Mouse (Mus musculus) adrenal gland, postnatal 25 days (tissue): ENCODE data around the gene Mettl17. TPM values are rescaled to one million over a fixed set of nuclear protein-coding genes. Genes with fewer than 3 reads are reported as not detected.
A peak's percentile ranks its signal among the peaks of the same experiment; 100 is the strongest.

Source experiments
- DNase-seq: peaks from one replicate; pipeline ENCODE4 v3.0.0; 2021; ENCODE audit warnings: mixed read lengths
- microRNA-seq, 2 experiments: library from miRNA; unstranded; fragments of <30 nt; microRNA quantifications; one replicate each; pipeline ENCODE4 v1.2.0; 2021
- total RNA-seq: library from RNA; stranded (reverse); gene quantifications from 2 replicates; pipeline ENCODE4 v1.2.3, GENCODE M21; 2021

Gene Mettl17
- total RNA-seq, 1 experiment from 2014 or later = 42.2 TPM

GRCm38 (mm10) chr14:51929968-51930367 lies 45.3 kb downstream of the Mettl17 start:
- no peak for DNase-seq

DNA sequence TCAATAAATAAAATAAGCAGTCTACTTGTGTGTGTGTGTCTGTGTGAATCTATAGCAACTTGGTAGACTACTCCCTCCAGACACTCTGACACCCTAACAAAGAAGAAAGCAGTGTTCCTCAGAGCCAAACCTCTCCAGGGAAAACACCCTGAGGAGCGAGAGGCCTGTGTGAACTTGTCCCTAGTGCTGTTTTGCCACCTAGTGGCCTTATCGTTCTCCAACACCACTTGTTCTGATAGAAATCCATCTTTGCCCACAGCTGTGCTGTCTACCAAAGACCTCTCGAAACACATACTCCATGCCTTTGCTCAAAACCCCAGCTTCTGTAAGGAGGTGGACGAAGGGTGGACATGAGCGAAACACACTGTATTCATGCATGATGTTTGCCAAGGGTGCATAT lies 46.2 kb downstream of the Mettl17 start:
- DNase-seq = peak; percentile 35

DNA sequence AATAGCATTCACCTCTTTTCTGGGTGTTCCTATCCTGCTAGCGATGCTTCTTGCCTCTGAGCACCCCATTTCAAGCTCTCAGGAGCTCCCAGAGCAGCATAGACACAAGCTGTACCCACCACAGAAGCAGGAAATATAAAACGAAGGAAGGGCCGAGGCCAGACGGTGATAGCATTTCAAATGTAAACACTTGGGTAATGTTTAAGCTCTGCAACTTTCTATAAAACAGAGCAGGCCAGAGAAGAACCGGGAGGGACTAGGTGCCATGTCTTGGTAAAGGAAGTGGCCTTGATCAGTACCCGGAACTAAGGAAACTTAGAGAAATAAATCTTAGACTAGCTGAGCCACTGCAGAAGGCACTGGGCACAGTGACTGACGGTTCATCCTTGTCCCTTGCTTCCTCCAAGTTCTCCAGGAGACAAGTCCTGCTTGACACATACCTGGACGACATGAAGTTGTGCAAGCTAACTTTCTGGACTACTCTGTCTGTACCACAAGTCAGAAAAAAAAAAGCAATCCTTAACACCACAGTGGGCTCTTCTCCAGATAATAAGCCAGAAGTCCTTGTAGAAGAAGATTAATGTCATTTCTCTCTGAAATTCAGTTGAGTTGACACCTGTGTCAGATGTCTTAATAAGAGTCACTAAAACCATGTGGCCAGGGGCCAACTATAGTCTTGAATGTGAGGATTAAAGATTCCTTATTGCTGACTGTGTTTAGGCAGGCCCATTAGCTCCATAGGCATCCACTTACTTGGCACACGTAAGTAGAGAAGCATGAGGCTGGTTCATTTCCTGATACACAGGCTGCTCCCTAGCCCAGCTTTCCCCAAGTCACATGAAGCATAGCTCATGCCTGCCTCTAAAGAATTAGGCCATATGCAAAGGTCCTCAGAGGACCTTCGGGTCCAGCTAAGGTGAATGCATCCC lies 47.7 kb downstream of the Mettl17 start:
- DNase-seq = no peak

- DNase-seq = no peak
Measured at GRCm38 (mm10) chr14:51939005-51939404, 54.4 kb downstream of the Mettl17 start.

DNA sequence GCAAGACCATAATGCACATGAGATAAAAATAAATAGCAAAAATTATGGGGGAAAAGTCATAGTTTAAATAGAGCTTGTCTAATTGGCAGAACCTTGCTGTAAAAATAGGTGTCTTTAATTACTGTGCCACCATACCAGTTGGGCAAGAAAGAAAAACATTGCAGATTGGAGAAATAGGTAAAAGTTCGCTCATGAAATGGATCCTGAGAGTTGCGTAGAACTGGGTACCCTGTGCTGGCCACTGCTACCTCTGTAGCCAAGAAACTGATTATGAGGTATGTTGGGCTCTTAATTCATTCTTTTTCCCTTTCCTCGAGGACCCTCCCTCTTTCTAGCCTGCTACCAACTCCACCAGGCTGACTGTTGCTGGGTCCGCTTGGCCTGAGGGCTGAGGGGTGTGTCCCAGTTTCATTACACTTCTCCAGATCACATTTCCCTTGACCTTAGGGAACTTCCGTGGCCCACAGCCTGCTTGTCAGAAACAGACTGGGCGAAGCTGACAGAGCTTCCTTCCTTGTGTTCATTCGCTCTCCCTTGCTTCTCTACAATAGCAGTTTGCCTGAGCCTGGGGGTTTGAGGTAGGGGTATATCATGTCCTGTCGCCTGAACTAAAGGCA lies 56.4 kb downstream of the Mettl17 start:
- no peak for DNase-seq

DNA sequence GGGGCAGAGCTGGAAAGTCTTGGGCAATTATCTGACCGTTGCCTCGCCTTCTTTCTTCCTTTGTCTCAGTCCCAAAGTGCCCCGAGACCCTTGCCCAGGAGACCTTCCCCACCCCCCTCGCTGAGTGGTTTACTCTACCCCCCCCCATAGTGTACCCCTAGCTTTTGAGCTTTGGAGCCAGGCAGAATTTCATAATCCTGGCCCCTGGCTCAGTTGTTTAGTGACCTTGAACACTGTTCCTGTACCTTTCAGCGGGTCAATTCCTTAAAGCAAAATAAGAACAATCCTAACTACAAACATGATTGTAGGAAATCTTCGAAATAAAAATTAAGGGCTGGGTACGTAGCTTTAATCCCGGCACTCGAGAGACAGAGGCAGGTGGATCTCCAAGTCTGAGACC lies 56.9 kb downstream of the Mettl17 start:
- DNase-seq = no peak

DNA sequence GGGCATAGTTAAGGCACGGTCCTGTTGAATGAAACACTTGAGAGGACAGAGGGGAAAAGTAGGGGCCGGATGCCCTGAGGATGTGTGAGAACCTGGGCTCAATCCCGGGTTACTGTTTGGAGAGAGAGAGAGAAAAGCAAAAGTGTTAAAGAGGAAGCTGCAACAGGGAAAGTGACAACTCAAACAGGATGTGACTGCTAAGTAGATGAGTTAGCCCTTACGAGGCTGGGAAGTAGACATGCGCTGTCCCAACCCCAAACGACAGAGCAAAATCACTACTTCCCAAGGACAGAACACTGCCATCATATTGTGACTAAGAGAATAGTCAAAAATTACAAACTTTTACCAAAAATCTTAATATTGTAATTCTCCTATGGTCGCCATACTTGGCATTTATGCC lies 57.6 kb downstream of the Mettl17 start:
- DNase-seq = no peak

Small RNAs within 50 kb of the gene (microRNA-seq; reads per million reads assigned to microRNA genes)
- gene Gm27375 = 0 reads per million in 2 experiments

Other genes starting within 250 kb of the Mettl17 start
- gene Gm4181, start 249.2 kb upstream of the Mettl17 start, total RNA-seq = not detected in 2 replicates
- not detected in 2 replicates for gene Gm17079, start 189.4 kb upstream of the Mettl17 start, total RNA-seq
- gene Gm5800, start 167.7 kb upstream of the Mettl17 start, total RNA-seq = not detected in 2 replicates
- not detected in 2 replicates for gene Ang4, start 111.3 kb upstream of the Mettl17 start, total RNA-seq
- not detected in 2 replicates for gene AY358078, start 84.8 kb upstream of the Mettl17 start, total RNA-seq
- not detected in 2 replicates for gene Ear6, start 31.1 kb upstream of the Mettl17 start, total RNA-seq
- 0.61 and 1.2 TPM in 2 replicates for gene Slc39a2, start 8.0 kb downstream of the Mettl17 start, total RNA-seq
- gene Ndrg2, start 29.3 kb downstream of the Mettl17 start, total RNA-seq = 226 and 243 TPM in 2 replicates
- gene Tppp2, start 33.6 kb downstream of the Mettl17 start, total RNA-seq = not detected in 2 replicates
- gene Rnase13, start 37.9 kb downstream of the Mettl17 start, total RNA-seq = not detected in 2 replicates
- gene Arhgef40, start 99.9 kb downstream of the Mettl17 start, total RNA-seq = 55.7 and 59.3 TPM in 2 replicates
- gene Tmem253, start 130.8 kb downstream of the Mettl17 start, total RNA-seq = 0.97 and 1.8 TPM in 2 replicates
- 58.4 and 63.3 TPM in 2 replicates for gene Zfp219, start 135.9 kb downstream of the Mettl17 start, total RNA-seq
- gene Olfr221, start 157.6 kb downstream of the Mettl17 start, total RNA-seq = not detected in 2 replicates
- 235 and 281 TPM in 2 replicates for gene Hnrnpc, start 219.2 kb downstream of the Mettl17 start, total RNA-seq
- 0.38 and 0.73 TPM in 2 replicates for gene Rpgrip1, start 225.9 kb downstream of the Mettl17 start, total RNA-seq